Mouse (Mus musculus): ENCODE measurements around the gene Gm8251.
"Not testable (repeated sequence)": the region's sequence is repeated elsewhere in the genome, so short reads cannot be mapped to it uniquely, and the experiment has no call there.

The Gm8251 gene

GRCm38 (mm10) chr1:44061836-44062235 lies at the start of gene Gm8251:
Gene Gm8251 (minus strand): TSS chr1:44061936.
- in situ Hi-C loops (cut with MseI, MboI): no loop called here

DNA sequence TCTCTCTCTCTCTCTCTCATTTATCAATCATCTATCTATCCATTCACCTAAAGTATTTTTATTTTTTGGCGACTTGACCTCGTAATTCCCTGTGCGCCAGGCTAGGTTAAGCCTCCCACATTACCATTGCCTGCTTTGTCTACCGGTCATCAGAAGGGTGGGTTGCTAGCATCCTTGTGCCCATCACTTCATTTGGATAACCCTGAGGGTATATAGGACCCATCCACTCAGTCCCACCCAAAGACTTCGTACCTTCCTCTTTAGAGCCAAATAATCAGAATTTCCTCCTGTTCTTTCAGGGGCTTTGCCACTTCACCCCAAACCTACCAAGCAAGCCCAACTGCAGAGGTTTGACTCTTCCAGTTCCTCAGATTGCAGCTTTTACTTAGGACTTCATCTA lies 41.2 kb upstream of the Gm8251 start:
- in situ Hi-C loops (cut with MseI, MboI): no loop called here

GRCm38 (mm10) chr1:44102259-44102717 lies 40.6 kb upstream of the Gm8251 start, which contains the start of gene Tex30:
Gene Tex30 (minus strand): TSS chr1:44102441.
- in situ Hi-C loops (cut with MseI, MboI): no loop called here

- in situ Hi-C loops (cut with MseI, MboI): no loop called here
Measured at GRCm38 (mm10) chr1:44101448-44102225, 39.9 kb upstream of the Gm8251 start.

DNA sequence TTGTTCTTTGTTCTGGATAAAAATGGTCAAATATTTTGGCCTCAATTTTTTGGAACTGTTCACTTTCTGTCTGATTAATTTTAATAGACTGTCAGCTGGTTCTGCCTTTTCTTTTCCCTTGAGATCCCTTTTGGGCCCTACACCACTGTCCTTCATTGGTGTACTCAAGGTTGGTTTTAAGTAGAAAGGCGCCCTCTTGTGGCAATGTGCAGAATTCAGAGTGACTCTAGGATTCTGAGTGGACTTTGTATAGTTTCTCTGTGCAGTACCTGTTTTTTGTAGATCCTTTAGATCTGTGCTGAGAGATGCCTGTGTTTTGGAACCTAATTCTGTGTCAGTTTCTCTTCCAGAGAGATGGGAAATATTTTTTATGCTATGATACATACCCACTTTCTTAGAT lies 2.9 kb upstream of the Gm8251 start:
- in situ Hi-C loops (cut with MseI, MboI): no loop called here

- in situ Hi-C loops (cut with MseI, MboI): no loop called here
Measured at GRCm38 (mm10) chr1:44063439-44063838, 1.7 kb upstream of the Gm8251 start.

- in situ Hi-C loops (cut with MseI, MboI): no loop called here
Measured at GRCm38 (mm10) chr1:44057805-44058204, 3.9 kb downstream of the Gm8251 start.

DNA sequence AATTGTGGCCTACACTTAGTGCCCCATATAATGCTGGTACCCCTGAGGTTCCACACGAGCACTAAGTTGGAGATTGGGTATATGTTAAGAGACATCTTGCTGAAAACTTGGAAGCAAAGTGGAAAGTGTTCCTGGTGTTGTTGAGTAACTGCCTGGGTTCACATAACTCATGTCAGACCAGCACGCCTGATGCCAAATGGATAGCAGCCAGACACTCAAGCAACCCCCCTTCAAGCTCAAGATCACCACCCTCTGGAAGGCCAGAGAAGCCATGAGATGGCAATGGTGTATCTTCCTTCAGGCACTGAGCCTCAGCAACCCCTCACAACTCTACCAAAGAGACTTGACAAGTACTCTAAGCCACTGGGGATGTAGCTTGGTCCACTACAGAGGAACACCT lies 15.2 kb downstream of the Gm8251 start:
- in situ Hi-C loops (cut with MseI, MboI): no loop called here

DNA sequence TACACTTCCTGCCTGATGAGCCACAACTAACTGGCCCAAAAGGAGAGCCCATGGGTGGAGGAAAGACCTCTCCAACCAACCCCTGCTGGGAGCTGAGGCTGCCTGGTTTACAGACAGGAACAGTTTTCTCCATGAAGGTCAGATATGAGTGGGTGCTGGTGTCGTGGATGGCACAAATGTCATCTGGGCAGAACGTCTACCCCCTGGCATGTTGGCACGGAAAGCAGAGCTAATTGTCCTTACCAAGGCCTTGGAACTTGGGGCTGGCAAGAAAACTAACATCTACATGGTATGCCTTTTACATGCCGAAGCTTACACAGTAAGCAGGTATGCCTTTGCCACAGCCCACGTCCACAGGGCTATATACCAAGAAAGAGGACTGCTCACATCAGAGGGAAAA lies 16.0 kb downstream of the Gm8251 start:
- in situ Hi-C loops (cut with MseI, MboI): not testable (repeated sequence)

- in situ Hi-C loops (cut with MseI, MboI): no loop called here
Measured at GRCm38 (mm10) chr1:44042555-44042915, 19.2 kb downstream of the Gm8251 start.

- in situ Hi-C loops (cut with MseI, MboI): no loop called here
Measured at GRCm38 (mm10) chr1:44041797-44042554, 19.8 kb downstream of the Gm8251 start.

GRCm38 (mm10) chr1:44032948-44033347 lies 28.8 kb downstream of the Gm8251 start:
- in situ Hi-C loops (cut with MseI, MboI): no loop called here

DNA sequence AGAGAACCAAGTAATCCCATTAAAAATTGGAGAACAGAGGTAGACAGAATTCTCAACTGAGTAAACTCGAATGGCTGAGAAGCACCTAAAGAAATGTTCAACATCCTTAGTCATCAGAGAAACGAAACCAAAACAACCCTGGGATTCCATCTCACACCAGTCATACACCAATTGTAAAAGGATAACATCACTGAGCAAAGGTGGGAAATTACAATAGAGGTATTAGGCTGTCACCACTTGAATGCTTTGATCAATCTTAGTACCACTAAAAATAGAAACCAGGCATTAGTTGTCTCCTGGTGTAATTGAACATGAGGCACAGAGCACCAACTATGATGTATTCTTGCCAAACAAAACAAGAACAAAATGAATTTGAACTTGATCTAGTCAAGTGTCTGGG lies 29.5 kb downstream of the Gm8251 start:
- in situ Hi-C loops (cut with MseI, MboI): no loop called here

GRCm38 (mm10) chr1:44027651-44028050 lies 34.1 kb downstream of the Gm8251 start:
- in situ Hi-C loops (cut with MseI, MboI): no loop called here

GRCm38 (mm10) chr1:44022656-44023055 lies 39.1 kb downstream of the Gm8251 start:
- in situ Hi-C loops (cut with MseI, MboI): no loop called here

GRCm38 (mm10) chr1:44019934-44020333 lies 41.8 kb downstream of the Gm8251 start, which contains the start of gene Mettl21c:
Gene Mettl21c (minus strand): TSS chr1:44020034.
- in situ Hi-C loops (cut with MseI, MboI): no loop called here

DNA sequence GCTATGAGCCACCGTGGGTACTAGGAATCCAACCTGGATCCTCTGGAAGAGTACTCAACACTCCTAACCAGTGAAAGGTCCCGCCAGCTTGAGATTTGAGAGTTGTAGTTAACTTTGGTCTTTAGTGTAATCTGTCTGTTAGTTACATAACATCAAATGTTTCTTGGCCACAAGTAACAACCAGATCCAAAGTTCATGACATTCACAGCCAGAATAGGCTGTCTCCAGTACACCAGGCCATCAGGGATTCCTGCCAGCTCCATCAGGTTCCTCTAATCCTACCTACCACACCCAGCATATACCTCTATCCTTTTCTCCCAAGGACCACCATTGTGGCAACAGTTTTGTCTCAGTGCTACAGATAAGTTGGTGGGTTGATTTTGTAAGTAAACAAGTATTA lies 46.2 kb downstream of the Gm8251 start:
- in situ Hi-C loops (cut with MseI, MboI): no loop called here
